Mouse (Mus musculus) liver, adult 2 months (tissue): ENCODE results near the gene Limd1. TPM values are rescaled to one million over a fixed set of nuclear protein-coding genes. Genes with fewer than 3 reads are reported as not detected.

Source experiments
- DNase-seq: peaks from one replicate; pipeline ENCODE4 v3.0.0-alpha.2; 2011; ENCODE audit warnings: low read depth, low spot score; ENCODE audit errors: extremely low read depth
- H3K27ac ChIP-seq: fragments of 200-500 bp; replicated peaks from 2 replicates; pipeline ENCODE4 v1.5.1; 2012; ENCODE audit warnings: low read depth, mild to moderate bottlenecking, control low read depth, inconsistent platforms, low read length; ENCODE audit not compliant: insufficient read depth
- H3K27me3 ChIP-seq: fragments of 200-500 bp; 2 replicates; pipeline ENCODE4 v1.6.1; 2012; ENCODE audit warnings: mild to moderate bottlenecking, moderate library complexity, low read length, inconsistent platforms; ENCODE audit not compliant: control insufficient read depth, insufficient read depth
- H3K36me3 ChIP-seq: fragments of 200-500 bp; 2 replicates; pipeline ENCODE4 v1.6.1; 2012; ENCODE audit warnings: low read length, inconsistent platforms; ENCODE audit not compliant: control insufficient read depth, insufficient read depth
- H3K4me1 ChIP-seq: fragments of 200-500 bp; 2 replicates; pipeline ENCODE4 v1.6.1; 2011; ENCODE audit warnings: low read length; ENCODE audit not compliant: control insufficient read depth, insufficient read depth
- H3K4me3 ChIP-seq: fragments of 200-500 bp; 2 replicates; pipeline ENCODE4 v1.5.1; 2011; ENCODE audit warnings: low read depth, mild to moderate bottlenecking, control low read depth, low read length, moderate library complexity; ENCODE audit not compliant: insufficient read depth
- H3K79me2 ChIP-seq: fragments of 200-500 bp; 2 replicates; pipeline ENCODE4 v1.6.1; 2012; ENCODE audit warnings: inconsistent platforms, mild to moderate bottlenecking, low read length, moderate library complexity; ENCODE audit not compliant: control insufficient read depth, insufficient read depth
- H3K9ac ChIP-seq: fragments of 200-500 bp; 2 replicates; pipeline ENCODE4 v1.6.1; 2012; ENCODE audit warnings: low read depth, mild to moderate bottlenecking, control low read depth, inconsistent platforms, low read length
- CTCF ChIP-seq: fragments of 200-500 bp; IDR thresholded peaks from 2 replicates; pipeline ENCODE4 v1.5.1; 2011; ENCODE audit warnings: low read depth, low read length, control low read depth
- POLR2A ChIP-seq: fragments of 200-500 bp; IDR thresholded peaks from 2 replicates; pipeline ENCODE4 v1.6.1; 2011; ENCODE audit warnings: low read length, control low read depth; ENCODE audit not compliant: insufficient read depth; ENCODE audit errors: extremely low read depth
- WGBS: fragments of 180-500 bp; shearing (Covaris S2); methylation state at CpG from one replicate; pipeline ENCODE4 v1.1.7; 2018; 5-methylcytosine and 5-hydroxymethylcytosine counted together
- polyA plus RNA-seq: library from polyadenylated mRNA; depleted of rRNA; stranded (reverse); fragments of >200 nt; gene quantifications from 2 replicates; pipeline ENCODE4 v1.2.3, GENCODE M21; 2012
- total RNA-seq: library from RNA; depleted of rRNA; stranded (reverse); fragments of >200 nt; gene quantifications from 2 replicates; pipeline ENCODE4 v1.2.3, GENCODE M21; 2014

The Limd1 gene
- total and polyA plus RNA-seq, 2 experiments: 19.7 to 24.6 TPM

- 65% methylated on average over 4 of the region's 4 CpGs for WGBS
- Histone ChIP-seq H3K27me3 (no peaks in the 10 kb centered on the region), H3K4me3 (no peak overlapping the region), H3K4me1 (no peaks in the 10 kb centered on the region), H3K79me2 (no peaks in the 10 kb centered on the region), H3K9ac (no peak overlapping the region), H3K36me3 (no peaks in the 10 kb centered on the region), H3K27ac (no peak overlapping the region)
- DNase-seq: peak; percentile 57
- no peak for TF ChIP-seq POLR2A
- TF ChIP-seq CTCF: no peak
These were observed 11.3 kb upstream of the Limd1 start for GRCm38 (mm10) chr9:123467141-123467620.

GRCm38 (mm10) chr9:123468406-123469085, 10.0 kb upstream of the Limd1 start:
- H3K27me3 ChIP-seq: no peaks in the 10 kb centered on the region
- no peaks in the 10 kb centered on the region for H3K79me2 ChIP-seq
- 63% methylated on average over 5 of the region's 5 CpGs for WGBS
- no peaks in the 10 kb centered on the region for H3K36me3 ChIP-seq
- no peak overlapping the region for H3K9ac ChIP-seq
- H3K4me1 ChIP-seq: peaks cover 7% of the 10 kb centered on the region; the same call in 1 of the 2 replicates
- TF ChIP-seq POLR2A: no peak
- no peak for TF ChIP-seq CTCF
- H3K4me3 ChIP-seq: no peak overlapping the region
- no peak overlapping the region for H3K27ac ChIP-seq
- no peak for DNase-seq

- no peaks in the 10 kb centered on the region for H3K79me2 ChIP-seq
- H3K27ac ChIP-seq: no peak overlapping the region
- TF ChIP-seq POLR2A: no peak
- no peak for TF ChIP-seq CTCF
These were observed 9.4 kb upstream of the Limd1 start for GRCm38 (mm10) chr9:123469087-123469486.

GRCm38 (mm10) chr9:123473377-123473776, 5.1 kb upstream of the Limd1 start:
- no peak overlapping the region for H3K9ac ChIP-seq
- no peaks in the 10 kb centered on the region for H3K36me3 ChIP-seq
- peaks cover 7% of the 10 kb centered on the region; the same call in 1 of the 2 replicates for H3K4me1 ChIP-seq
- DNase-seq: peak; percentile 92
- no peaks in the 10 kb centered on the region for H3K79me2 ChIP-seq
- H3K27ac ChIP-seq: peak overlapping the region; percentile 42
- H3K27me3 ChIP-seq: no peaks in the 10 kb centered on the region
- no peak overlapping the region for H3K4me3 ChIP-seq
- TF ChIP-seq CTCF (no peak), POLR2A (no peak)

More at GRCm38 (mm10) chr9:123469087-123469486, 9.4 kb upstream of the Limd1 start:
- peaks cover 7% of the 10 kb centered on the region; the same call in 1 of the 2 replicates for H3K4me1 ChIP-seq
- no peak for DNase-seq
- no peaks in the 10 kb centered on the region for H3K36me3 ChIP-seq
- H3K27me3 ChIP-seq: no peaks in the 10 kb centered on the region
- H3K9ac ChIP-seq: no peak overlapping the region
- H3K4me3 ChIP-seq: no peak overlapping the region

GRCm38 (mm10) chr9:123475569-123475968, 2.9 kb upstream of the Limd1 start:
- Histone ChIP-seq H3K36me3 (no peaks in the 10 kb centered on the region), H3K4me1 (peaks cover 21% of the 10 kb centered on the region), H3K79me2 (peaks cover 16% of the 10 kb centered on the region; the same call in 1 of the 2 replicates), H3K27me3 (no peaks in the 10 kb centered on the region), H3K27ac (no peak overlapping the region), H3K9ac (no peak overlapping the region), H3K4me3 (no peak overlapping the region)
- no peak for DNase-seq
- WGBS: 68% methylated on average over 1 of the region's 1 CpGs
- TF ChIP-seq CTCF (no peak), POLR2A (no peak)

GRCm38 (mm10) chr9:123478031-123478585, 398 bp upstream of the Limd1 start:
- peak; percentile 69 for DNase-seq

More at GRCm38 (mm10) chr9:123478031-123478585, 398 bp upstream of the Limd1 start:
- Histone ChIP-seq H3K9ac (peak overlapping the region; percentile 72), H3K4me3 (peak overlapping the region; percentile 66), H3K27me3 (no peaks in the 10 kb centered on the region), H3K36me3 (peaks cover 2% of the 10 kb centered on the region; the same call in 1 of the 2 replicates), H3K27ac (peak overlapping the region; percentile 65), H3K4me1 (peaks cover 26% of the 10 kb centered on the region), H3K79me2 (peaks cover 29% of the 10 kb centered on the region)
- WGBS: 0% methylated on average over 23 of the region's 29 CpGs
- TF ChIP-seq POLR2A (no peak), CTCF (peak; percentile 68)
